Mouse (Mus musculus) right cerebral cortex, postnatal 36 days (tissue): ENCODE data around the gene Elmo1.
A peak's percentile ranks its signal among the peaks of the same experiment; 100 is the strongest.

Source experiments
- DNase-seq, 2 experiments: peaks; one replicate each; pipeline ENCODE4 v3.0.0; 2022; ENCODE audit warnings: low spot score in 2 of 2, mixed read lengths in 1 of 2

The Elmo1 gene

DNA sequence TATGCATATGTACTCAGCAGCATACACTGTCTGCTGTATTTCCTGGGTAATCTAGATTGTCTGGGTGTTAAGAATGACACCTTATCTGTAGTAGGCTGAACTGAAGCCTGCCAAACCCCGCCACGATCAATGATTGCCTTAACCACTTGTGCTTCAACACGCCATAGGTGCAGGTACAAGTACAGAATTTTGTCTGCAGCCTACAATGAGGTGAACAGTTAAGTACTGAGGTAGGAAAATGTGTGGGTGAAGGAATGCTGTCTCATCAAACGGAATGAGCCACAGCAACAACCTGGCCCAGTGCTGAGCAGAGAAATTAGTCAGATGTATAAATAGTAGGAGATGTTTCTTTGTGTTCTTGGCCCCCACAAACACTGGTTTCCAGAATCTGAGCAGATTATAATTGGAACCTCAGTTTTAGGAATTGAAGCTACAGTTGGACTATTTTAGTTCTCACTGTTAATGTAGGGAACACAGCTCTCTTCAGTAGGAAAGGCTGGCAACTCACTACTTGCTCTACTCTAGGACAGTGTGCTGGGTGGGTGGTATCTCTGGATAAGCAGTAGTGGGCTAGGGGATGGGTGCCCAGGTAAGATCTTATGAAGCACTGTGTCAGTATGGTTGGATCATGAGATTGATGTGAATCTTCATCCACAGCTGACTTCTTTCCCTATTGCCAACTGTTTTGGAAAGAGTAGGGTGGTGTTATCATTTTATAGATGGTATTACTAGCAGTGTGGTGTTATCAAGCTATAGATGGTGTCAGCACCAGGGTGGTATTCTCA lies 4.7 kb downstream of the Elmo1 start:
- peak; percentile 22 to 48 for DNase-seq

GRCm38 (mm10) chr13:20097006-20097617 lies 6.7 kb downstream of the Elmo1 start:
- no peak for DNase-seq

- DNase-seq: no peak
Observed at GRCm38 (mm10) chr13:20097934-20098593, 7.7 kb downstream of the Elmo1 start.

- no peak for DNase-seq
Observed at GRCm38 (mm10) chr13:20098594-20098965, 8.2 kb downstream of the Elmo1 start.

DNA sequence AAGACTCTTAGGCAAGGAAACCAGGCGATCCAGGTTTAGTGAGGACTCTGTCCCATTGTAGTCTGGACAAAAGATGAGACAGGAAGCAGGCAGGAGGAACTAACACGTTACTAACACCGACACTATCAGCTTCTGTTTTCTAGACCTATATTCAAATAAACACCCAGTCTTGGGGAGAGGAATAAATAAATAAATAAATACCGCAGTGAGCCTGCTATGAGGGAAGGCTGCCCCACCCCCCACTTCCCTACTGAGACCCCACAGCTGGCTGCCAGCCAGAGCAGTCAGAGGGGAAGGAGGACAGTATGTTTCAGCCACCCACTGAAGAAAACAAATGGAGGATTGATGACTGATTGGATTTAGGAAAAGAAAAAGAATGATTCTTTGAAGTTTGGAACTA lies 9.2 kb downstream of the Elmo1 start:
- no peak for DNase-seq

DNA sequence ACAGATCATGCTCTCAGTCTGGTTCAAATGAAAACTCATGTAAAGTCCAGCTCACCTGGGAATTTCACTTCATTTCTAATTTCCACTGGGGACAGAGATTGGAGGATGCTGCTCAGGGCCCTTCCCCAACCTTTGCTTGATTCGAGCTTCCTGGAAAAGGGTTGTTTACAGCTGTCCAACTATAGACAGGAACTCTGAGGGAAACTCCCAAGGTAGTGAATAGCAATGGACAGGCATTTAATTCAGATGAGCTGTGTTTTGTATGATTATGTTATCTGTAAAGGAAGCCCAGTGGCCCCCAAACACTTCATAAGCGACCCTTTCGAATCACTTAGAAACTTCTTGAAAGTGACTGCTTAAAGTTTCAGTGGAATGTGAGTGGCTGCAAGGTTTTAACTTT lies 10.0 kb downstream of the Elmo1 start:
- no peak for DNase-seq

GRCm38 (mm10) chr13:20101691-20102090 lies 11.3 kb downstream of the Elmo1 start:
- no peak for DNase-seq

GRCm38 (mm10) chr13:20104791-20105190 lies 14.4 kb downstream of the Elmo1 start:
- no peak for DNase-seq

GRCm38 (mm10) chr13:20105996-20106395 lies 15.6 kb downstream of the Elmo1 start:
- no peak for DNase-seq

- DNase-seq: no peak
Observed at GRCm38 (mm10) chr13:20107953-20108498, 17.6 kb downstream of the Elmo1 start.

- DNase-seq: peak; percentile 37 to 71
Observed at GRCm38 (mm10) chr13:20108956-20109355, 18.6 kb downstream of the Elmo1 start.

DNA sequence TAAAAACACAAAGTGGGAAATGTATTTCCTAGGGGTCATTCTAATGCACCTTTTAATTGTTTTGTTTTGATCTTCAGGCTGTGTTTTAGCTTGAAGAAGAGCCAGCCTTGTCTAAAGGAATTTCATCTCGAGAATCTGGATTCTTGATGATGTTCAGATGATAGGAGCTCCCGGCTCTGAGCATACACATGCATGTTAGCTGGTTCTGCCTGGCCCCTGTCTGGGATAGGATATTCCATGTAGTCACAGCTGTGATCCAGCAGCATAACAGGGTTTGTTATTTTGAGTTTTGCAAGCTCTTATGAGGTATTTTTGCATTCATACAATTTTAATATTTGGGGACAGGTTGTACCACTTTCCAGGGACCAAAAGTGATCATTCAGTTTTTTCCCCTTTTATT lies 19.1 kb downstream of the Elmo1 start:
- DNase-seq: no peak

DNA sequence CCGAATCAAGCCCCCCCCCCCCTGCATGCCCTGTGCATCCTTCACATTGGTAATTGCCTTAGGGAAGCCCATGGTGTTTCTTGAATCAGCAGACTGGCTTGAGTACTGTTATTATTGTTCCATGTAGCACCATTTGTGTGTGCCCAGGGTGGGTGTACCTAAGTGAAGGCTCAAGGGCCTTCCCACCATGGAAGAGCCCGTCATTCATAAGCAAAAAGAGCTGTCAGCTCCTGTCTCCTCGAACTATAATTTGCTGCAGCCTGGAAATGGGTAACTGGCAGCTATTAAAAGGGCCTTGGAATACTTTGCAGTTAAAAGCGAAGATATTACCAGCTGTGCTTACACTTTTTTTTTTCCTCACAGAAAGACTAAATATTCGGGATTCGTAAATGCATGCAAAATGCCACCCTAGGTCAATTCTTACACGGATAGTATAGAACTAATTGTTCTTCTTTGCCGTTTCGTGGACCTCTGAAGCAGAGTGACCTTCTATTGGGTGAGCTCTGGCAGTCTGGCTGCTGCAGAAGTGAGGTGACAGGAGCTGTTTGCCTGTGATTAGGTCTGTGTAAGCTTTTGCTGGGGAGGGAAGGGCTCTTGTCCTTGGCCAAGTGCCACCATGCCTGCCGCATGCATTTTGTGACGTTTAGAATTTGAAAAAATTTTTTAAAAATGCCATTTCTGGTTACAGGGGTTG lies 19.7 kb downstream of the Elmo1 start:
- no peak for DNase-seq

- DNase-seq: no peak
Observed at GRCm38 (mm10) chr13:20111256-20111800, 20.9 kb downstream of the Elmo1 start.

DNA sequence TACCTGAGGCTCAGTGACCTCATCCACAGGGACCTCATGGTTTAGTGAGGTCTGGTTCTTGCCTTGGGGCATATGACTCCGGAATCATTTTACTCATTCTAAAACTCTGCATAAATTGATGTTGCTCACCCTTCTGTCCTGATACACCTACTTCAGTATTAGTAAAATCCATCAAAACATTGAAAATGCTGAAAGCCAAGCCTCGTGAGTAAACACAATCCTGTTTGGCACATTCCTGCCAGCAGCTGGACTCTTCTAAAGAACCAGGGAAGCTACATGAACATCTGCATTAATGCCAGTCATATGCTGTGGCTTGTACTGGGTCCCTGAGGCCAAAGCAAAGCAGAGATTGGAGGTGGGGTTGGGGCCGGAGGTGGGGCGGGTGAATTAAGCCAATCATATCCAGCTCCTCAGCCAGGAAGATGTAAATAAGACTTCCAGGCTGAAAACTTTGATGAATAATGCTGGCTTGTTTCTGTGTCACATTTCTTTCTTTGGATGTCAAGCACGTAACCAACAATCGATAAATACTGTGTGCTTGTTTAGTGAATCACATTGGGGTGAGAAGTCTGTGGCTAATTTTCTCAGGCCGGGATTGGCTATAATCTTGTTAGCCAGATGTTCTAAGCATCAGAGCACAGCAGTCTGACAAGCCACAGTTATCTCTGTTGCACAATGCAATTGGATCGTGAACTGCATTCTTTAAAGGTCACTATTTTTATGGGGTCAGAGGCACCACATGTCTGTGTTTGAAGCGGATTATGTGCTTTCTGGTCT lies 24.9 kb downstream of the Elmo1 start:
- DNase-seq: no peak

GRCm38 (mm10) chr13:20116019-20116418 lies 25.6 kb downstream of the Elmo1 start:
- DNase-seq: no peak

DNA sequence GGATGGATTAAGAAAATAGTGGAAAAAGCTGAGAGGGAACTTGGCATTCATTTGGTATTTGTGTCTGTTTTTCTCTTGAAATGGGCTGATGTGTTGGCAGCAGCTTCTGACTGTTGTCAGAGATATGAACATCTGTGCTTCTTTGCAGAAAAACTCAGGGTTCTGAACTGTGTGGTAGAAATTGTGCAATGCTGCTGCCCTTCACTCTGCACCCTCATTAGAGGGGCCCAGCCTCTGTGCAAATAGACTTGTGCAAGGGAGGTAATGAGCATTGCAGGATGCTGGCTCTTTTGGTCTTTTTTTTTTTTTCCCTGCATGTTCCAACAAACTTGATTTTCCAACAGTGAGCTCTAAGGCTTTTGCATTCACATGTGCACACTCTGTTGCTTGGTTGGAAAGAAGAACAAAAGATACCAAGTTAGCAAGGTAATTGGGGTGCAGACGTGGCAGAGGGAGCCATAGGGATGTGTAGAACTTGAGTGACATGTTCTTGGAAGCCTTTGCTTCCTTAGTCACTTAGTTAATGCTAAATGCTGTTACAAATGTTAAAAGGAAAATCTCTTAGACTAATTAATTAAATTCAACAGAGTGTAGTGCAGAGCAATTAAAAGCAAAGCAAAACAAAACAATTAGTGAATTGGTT lies 26.6 kb downstream of the Elmo1 start:
- DNase-seq: no peak

GRCm38 (mm10) chr13:20117691-20118090 lies 27.3 kb downstream of the Elmo1 start:
- DNase-seq: no peak

DNA sequence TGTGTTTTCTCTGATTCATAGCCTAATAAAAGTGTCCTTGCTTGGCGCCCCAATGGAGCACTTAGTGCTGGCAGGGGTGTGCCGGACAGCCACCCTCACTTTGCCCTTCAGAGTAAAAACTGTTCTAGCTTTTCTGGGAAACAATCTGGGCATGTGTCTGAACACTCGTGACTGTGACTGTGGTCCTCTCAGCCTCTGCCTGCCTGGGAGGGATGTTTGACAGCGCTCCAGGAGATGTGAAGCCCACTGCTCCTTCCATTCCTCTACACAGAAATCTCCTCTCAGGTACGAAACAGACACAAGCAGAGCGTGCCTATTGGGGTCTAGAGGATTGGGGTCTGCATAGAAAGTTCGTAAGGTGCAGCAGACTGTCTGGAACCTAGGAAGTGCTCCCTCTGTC lies 28.5 kb downstream of the Elmo1 start:
- DNase-seq: no peak

GRCm38 (mm10) chr13:20120723-20121122 lies 30.3 kb downstream of the Elmo1 start:
- DNase-seq: no peak
